Mouse (Mus musculus): ENCODE data around the gene Rag1. TPM values are rescaled to one million over a fixed set of nuclear protein-coding genes. Genes with fewer than 3 reads are reported as not detected.
A peak's percentile ranks its signal among the peaks of the same experiment; 100 is the strongest.

The Rag1 gene
- polyA plus RNA-seq, 1 experiment from 2014 or later: 0.04 TPM

DNA sequence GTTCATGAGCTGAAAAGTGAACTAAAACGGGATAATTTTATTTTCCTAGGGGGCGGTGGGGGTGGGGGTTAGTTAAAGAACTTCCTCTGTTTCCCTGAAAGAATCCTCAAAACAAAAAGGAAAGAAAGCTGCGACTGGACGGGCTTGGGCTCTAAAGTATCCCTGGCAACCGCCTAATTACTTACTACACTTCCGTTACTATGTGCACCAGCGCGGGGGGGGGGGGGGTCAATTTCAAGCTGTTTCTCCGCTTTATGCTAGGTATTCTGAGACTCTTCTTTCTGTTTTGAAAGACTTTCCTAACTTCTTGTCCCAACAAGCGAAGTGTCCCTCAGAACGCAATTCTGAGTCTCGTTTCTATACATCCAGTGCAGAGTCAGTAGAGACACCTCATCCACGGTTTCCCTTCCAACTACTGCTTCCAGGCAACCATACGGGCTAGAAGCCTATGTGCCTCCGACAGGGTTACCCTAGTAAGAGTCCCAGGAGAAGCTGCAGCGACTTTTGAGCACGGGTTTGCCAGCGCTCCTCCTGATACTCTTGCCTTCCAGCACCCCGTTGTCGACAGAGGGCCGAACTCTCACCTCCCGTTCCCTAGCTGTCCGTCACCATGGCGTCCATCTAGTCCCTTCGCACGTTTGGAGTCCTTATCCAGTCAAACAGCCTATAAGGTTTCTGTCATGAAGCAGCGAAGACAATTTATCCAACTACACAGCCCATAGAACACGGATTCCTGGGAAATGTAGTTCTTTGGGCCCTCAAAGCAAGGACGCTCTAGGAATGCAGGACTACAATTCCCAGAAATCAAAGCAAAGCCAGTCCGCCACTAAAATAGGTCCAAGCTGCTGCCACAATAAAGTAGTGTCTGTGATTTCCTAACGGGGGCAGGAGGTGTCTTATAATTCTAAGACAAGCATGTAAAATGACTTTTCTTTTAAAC, 20.7 kb downstream of the Rag1 start:
- WGBS: 1% methylated on average over 31 of the region's 31 CpGs
- Histone ChIP-seq H3K4me1 (peaks cover 12% of the 10 kb centered on the region; the same call in 1 of the 2 replicates), H3K4me2 (peak overlapping the region; percentile 72), H3K9me3 (replicated peaks) (no peaks in the 10 kb centered on the region), H3K27me3 (replicated peaks) (no peaks in the 10 kb centered on the region), H3K36me3 (no peaks in the 10 kb centered on the region), H3K4me3 (replicated peaks) (peak overlapping the region; percentile 83), H3K27ac (replicated peaks) (peak overlapping the region; percentile 97), H3K9ac (replicated peaks) (peak overlapping the region; percentile 76)
- ATAC-seq (ENCODE audit: low FRiP score): peak; percentile 98

DNA sequence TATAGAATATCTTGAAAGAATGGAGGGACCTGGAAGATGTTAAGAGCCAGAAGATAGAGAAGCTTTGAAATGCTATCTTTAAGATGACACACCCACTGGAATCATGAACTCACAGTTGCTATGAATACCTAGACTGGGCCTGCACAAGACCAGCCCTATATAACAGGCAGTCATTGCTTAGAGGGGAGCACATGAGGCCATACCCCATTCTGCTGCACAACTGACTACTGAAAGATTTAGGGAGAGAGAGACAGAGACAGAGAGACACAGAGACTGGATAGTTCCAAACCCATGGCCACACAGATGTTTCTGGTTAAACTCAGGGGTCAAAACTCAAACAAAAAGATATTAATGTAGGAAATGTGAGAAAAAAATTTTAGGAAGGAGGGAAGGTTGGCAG, 22.1 kb downstream of the Rag1 start:
- Histone ChIP-seq H3K36me3 (no peaks in the 10 kb centered on the region), H3K4me3 (replicated peaks) (no peak overlapping the region), H3K4me1 (peaks cover 12% of the 10 kb centered on the region; the same call in 1 of the 2 replicates), H3K9me3 (replicated peaks) (no peaks in the 10 kb centered on the region), H3K4me2 (peak overlapping the region; percentile 72; the same call in 1 of the 2 replicates), H3K9ac (replicated peaks) (no peak overlapping the region), H3K27me3 (replicated peaks) (no peaks in the 10 kb centered on the region), H3K27ac (replicated peaks) (no peak overlapping the region)
- no peak for ATAC-seq (ENCODE audit: low FRiP score)

DNA sequence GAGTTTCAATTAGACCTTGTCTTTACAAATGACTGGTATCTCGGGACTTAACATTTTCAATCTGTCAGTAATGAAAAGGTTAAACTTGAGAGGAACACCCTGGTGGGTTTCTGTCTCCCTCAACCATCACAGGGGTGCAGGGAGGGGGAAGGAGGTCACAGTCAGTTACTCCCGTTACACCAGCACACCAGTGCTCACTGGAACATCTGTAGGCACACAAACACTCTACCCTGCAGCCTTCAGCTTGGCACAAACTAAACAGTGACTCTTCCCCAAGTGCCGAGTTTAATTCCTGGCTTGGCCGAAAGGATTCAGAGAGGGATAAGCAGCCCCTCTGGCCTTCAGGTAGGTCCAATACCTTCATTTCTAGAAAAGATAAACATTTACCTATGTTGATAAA, 24.8 kb downstream of the Rag1 start, which contains the start of gene Rag2:
Gene Rag2 (plus strand): TSS at position 193 of the 400 bp plus-strand sequence.
- no peaks in the 10 kb centered on the region for H3K36me3 ChIP-seq
- 48% methylated on average over 4 of the region's 4 CpGs for WGBS
- H3K9ac ChIP-seq (replicated peaks): no peak within 1 kb of the TSS
- H3K27me3 ChIP-seq (replicated peaks): no peaks in the 10 kb centered on the region
- peaks cover 10% of the 10 kb centered on the region; the same call in 1 of the 2 replicates for H3K4me1 ChIP-seq
- no peak for ATAC-seq (ENCODE audit: low FRiP score)
- H3K4me2 ChIP-seq: no peak within 1 kb of the TSS
- H3K9me3 ChIP-seq (replicated peaks): no peaks in the 10 kb centered on the region
- H3K27ac ChIP-seq (replicated peaks): no peak within 1 kb of the TSS
- no peak within 1 kb of the TSS for H3K4me3 ChIP-seq (replicated peaks)

DNA sequence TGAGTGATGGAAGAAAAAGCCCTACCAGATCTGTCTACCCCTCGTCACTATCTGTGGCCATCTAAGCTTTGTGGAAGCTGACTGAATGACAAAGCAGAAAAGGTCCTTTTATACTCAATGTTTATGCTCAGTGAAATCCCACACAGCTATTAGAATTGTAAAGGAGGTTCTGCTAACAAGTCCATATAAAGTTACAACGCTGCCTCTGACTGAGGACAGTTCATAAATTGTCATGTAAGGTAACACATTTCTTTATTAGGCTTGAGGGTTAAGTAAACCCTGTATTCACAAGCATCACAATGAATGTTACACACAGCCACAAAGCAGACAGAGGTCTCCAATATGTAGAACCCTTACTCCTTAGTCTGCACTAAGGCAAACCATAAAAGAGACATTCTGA, 25.3 kb downstream of the Rag1 start:
- Histone ChIP-seq H3K9me3 (replicated peaks) (no peaks in the 10 kb centered on the region), H3K36me3 (no peaks in the 10 kb centered on the region), H3K4me3 (replicated peaks) (no peak overlapping the region), H3K27ac (replicated peaks) (no peak overlapping the region), H3K4me1 (peaks cover 7% of the 10 kb centered on the region; the same call in 1 of the 2 replicates), H3K27me3 (replicated peaks) (no peaks in the 10 kb centered on the region), H3K4me2 (no peak overlapping the region), H3K9ac (replicated peaks) (no peak overlapping the region)
- WGBS: 22% methylated on average over 2 of the region's 2 CpGs
- no peak for ATAC-seq (ENCODE audit: low FRiP score)

DNA sequence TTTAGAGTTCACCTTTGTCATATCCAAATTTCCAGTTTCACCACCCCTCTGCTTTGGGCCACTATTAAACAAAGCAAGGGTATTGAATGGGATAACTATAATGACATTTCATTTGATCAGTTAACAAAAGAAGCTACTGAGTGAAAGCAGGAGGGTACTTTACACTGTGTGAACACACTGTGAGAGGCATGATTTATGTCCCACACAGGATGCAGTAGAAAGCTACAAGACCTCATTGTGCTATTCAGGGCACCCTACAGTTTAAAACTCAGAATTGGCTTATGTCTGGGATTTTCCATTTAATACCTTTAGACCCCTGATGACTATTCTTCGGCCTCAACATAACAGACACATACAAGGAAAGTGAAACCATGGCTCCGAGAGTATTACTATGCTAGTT, 26.3 kb downstream of the Rag1 start:
- peaks cover 10% of the 10 kb centered on the region; the same call in 1 of the 2 replicates for H3K4me1 ChIP-seq
- H3K27me3 ChIP-seq (replicated peaks): no peaks in the 10 kb centered on the region
- no peak overlapping the region for H3K4me3 ChIP-seq (replicated peaks)
- H3K27ac ChIP-seq (replicated peaks): no peak overlapping the region
- no peaks in the 10 kb centered on the region for H3K36me3 ChIP-seq
- 36% methylated on average over 2 of the region's 2 CpGs for WGBS
- H3K9ac ChIP-seq (replicated peaks): no peak overlapping the region
- no peak overlapping the region for H3K4me2 ChIP-seq
- no peak for ATAC-seq (ENCODE audit: low FRiP score)
- H3K9me3 ChIP-seq (replicated peaks): no peaks in the 10 kb centered on the region

DNA sequence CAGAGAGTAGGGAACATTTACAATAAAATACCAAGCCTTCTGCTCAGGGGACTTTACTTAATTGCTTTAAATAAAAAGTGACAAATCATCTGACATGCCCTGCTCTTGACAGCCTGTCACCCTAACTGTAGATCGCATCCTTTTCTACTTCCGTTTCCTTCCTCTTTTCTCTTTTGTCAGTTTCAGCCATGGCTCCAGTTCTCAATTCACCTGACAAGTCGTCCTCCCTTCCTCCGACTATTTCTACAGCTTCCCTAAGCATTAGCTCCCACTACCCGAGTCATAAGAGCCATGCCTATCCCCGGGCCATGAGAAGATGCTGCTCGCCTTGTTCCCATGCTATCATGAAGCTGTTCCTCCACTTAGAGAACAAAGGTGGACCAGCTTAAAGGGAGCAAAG, 27.7 kb downstream of the Rag1 start:
- Histone ChIP-seq H3K4me2 (no peak overlapping the region), H3K27ac (replicated peaks) (no peak overlapping the region), H3K4me1 (0 out of 2 replicates have a peak, but pooled peaks cover 3% of the 10 kb centered on the region), H3K36me3 (no peaks in the 10 kb centered on the region), H3K4me3 (replicated peaks) (no peak overlapping the region), H3K27me3 (replicated peaks) (no peaks in the 10 kb centered on the region), H3K9me3 (replicated peaks) (no peaks in the 10 kb centered on the region), H3K9ac (replicated peaks) (no peak overlapping the region)
- ATAC-seq (ENCODE audit: low FRiP score): no peak
- WGBS: 65% methylated on average over 7 of the region's 7 CpGs

DNA sequence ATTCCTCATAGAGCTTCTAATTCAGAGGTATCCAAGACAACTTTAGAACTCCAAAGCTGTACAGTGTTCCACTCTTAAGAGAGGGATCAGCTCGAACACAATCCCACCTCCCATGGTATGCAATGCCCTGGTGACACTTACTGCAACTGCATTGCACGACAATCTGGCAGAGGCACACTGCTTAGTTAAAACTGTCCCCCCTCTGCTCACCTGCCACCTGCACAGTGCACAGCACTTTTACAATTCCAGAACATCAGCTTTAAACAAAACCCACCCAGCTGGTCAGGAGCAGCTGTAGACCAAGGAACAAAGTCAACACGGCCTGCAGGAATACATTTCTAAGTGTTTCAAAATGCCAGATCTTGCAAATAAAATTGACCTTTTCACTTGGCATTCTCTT, 28.4 kb downstream of the Rag1 start:
- Histone ChIP-seq H3K27ac (replicated peaks) (no peak overlapping the region), H3K4me3 (replicated peaks) (no peak overlapping the region), H3K4me2 (no peak overlapping the region), H3K9ac (replicated peaks) (no peak overlapping the region), H3K27me3 (replicated peaks) (no peaks in the 10 kb centered on the region), H3K36me3 (no peaks in the 10 kb centered on the region), H3K9me3 (replicated peaks) (no peaks in the 10 kb centered on the region), H3K4me1 (peaks cover 5% of the 10 kb centered on the region; the same call in 1 of the 2 replicates)
- 69% methylated on average over 3 of the region's 3 CpGs for WGBS
- ATAC-seq (ENCODE audit: low FRiP score): no peak

DNA sequence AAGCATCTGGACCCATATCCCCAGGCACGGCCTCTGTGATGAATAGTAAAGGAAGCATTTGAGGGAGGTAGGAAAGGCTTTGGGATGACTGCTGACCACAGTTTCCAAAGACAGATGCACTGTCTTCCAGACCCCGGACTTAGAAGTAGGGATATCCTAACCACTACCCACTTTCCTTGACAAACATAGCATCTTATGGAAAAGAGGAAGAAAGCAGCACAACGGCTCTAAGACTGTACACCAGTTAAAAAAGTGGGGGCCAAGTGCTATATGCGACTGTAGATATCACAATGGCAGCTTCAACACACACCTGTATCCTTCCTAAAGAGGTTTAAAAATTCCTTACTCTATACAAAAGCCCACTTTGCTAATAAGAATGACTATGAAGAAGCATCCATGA, 30.9 kb downstream of the Rag1 start:
- peaks cover 11% of the 10 kb centered on the region; the same call in 1 of the 2 replicates for H3K4me1 ChIP-seq
- H3K4me2 ChIP-seq: no peak overlapping the region
- H3K27ac ChIP-seq (replicated peaks): no peak overlapping the region
- H3K9ac ChIP-seq (replicated peaks): no peak overlapping the region
- H3K36me3 ChIP-seq: no peaks in the 10 kb centered on the region
- no peak for ATAC-seq (ENCODE audit: low FRiP score)
- H3K27me3 ChIP-seq (replicated peaks): no peaks in the 10 kb centered on the region
- 75% methylated on average over 4 of the region's 4 CpGs for WGBS
- no peaks in the 10 kb centered on the region for H3K9me3 ChIP-seq (replicated peaks)
- H3K4me3 ChIP-seq (replicated peaks): no peak overlapping the region

DNA sequence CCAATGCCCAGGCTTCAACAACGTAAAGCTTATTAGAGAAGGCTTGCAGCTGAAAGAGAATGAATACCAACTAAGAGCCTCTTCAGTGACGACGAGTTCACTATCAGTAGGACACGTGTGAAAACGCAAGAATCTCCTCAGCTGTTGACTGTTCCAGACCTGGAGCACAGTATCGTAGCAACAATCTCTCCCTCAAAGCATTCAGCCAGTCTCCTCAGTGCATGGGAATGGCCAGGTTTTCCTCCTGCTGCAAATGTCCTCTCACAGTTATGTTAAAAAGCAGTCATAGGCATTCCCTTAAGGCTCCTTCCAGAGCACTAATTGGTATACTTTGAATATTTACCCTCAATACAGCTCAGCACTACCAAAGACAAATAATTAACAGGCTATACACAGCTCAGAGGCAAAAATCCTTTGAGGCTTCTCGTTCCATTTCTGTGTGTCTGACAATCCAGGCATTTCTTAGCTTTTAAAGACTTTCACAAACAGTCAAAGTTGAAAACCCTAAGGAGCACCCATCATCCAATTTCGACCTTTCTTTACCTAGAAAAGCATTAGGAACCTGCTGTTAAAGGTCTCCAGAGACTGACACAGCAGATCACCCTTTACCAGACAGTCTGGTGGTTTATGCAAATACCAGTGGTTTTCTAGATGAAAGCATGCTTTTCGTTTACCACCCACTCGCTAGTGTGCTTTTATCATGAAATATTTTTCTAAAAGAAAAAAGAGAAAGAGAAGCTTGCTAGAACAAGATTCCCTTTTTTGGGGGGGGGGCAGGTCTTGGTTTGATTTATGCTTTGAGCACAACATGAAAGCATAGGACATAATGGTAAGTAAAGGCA, 33.6 kb downstream of the Rag1 start:
- Histone ChIP-seq H3K9ac (replicated peaks) (no peak overlapping the region), H3K4me2 (no peak overlapping the region), H3K4me3 (replicated peaks) (no peak overlapping the region), H3K4me1 (peaks cover 11% of the 10 kb centered on the region; the same call in 1 of the 2 replicates), H3K27ac (replicated peaks) (no peak overlapping the region), H3K36me3 (no peaks in the 10 kb centered on the region), H3K9me3 (replicated peaks) (no peaks in the 10 kb centered on the region), H3K27me3 (replicated peaks) (no peaks in the 10 kb centered on the region)
- 70% methylated on average over 10 of the region's 10 CpGs for WGBS
- no peak for ATAC-seq (ENCODE audit: low FRiP score)

DNA sequence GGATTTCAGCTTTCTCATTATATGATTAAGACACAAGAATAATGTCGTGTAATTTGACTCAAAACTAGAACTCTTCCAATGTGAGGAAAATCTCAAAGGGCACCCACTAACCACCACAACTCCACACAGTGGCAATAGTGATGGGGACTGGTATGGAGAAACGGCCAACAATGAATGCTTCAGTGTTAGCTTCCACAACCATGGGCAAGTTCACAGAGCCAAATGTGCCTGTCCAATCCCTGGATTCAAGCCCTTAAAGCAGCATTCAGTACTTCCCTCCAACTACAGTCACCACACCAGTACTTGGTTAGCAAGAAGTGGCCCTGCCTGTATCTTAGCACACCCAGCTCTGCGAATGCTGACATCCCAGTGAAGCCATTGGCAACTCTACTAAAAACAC, 38.4 kb downstream of the Rag1 start:
- Histone ChIP-seq H3K4me1 (peaks cover 5% of the 10 kb centered on the region; the same call in 1 of the 2 replicates), H3K27ac (replicated peaks) (no peak overlapping the region), H3K9me3 (replicated peaks) (no peaks in the 10 kb centered on the region), H3K4me2 (no peak overlapping the region), H3K27me3 (replicated peaks) (no peaks in the 10 kb centered on the region), H3K9ac (replicated peaks) (no peak overlapping the region), H3K36me3 (no peaks in the 10 kb centered on the region; the same call in 1 of the 2 replicates), H3K4me3 (replicated peaks) (no peak overlapping the region)
- WGBS: 91% methylated on average over 3 of the region's 3 CpGs
- ATAC-seq (ENCODE audit: low FRiP score): no peak

DNA sequence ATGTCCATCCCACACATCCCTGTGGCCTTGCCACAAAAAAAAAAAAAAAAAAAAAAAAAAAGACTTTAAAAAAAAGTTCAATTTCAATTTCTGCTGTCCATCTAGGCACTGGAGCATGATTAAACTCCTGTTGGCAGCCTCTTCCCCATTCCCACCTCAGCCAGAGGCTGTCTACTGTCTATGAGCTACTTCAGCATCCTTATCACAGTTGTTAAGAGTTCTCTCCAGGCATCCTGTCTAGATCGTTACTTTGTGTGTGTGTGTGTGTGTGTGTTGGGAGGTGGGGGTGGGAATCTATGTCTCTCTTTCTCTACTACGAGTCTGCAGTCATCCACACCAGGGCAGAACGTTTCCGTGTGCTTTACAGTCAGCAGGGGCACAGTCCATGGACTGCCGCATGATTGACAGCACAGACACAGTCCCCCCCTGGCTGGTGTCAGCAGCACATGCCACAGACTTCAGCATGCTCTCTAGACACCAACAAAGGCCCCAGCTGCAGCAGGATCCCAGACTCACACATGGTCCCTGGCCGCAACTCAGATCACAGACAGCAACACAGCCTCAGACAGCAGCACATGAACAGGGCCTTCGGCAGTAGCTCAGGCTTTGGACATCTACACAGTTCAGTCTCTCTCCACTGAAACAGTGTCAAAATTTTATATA, 40.9 kb downstream of the Rag1 start:
- H3K27ac ChIP-seq (replicated peaks): no peak overlapping the region
- H3K9ac ChIP-seq (replicated peaks): no peak overlapping the region
- no peaks in the 10 kb centered on the region for H3K27me3 ChIP-seq (replicated peaks)
- H3K4me3 ChIP-seq (replicated peaks): no peak overlapping the region
- no peaks in the 10 kb centered on the region for H3K9me3 ChIP-seq (replicated peaks)
- WGBS: 43% methylated on average over 7 of the region's 7 CpGs
- H3K4me1 ChIP-seq: no peaks in the 10 kb centered on the region
- H3K36me3 ChIP-seq: no peaks in the 10 kb centered on the region; the same call in 1 of the 2 replicates
- no peak overlapping the region for H3K4me2 ChIP-seq
- no peak for ATAC-seq (ENCODE audit: low FRiP score)

All from neural tube, embryonic 15.5 days (tissue).